Mouse (Mus musculus) right cerebral cortex, postnatal 14 days (tissue): ENCODE measurements around the gene Gm20823.
"Not testable (repeated sequence)": the region's sequence is repeated elsewhere in the genome, so short reads cannot be mapped to it uniquely, and the experiment has no call there.

ENCODE experiments used
- DNase-seq: peaks from one replicate; pipeline ENCODE4 v3.0.0; 2022

Gm20823 gene

DNA sequence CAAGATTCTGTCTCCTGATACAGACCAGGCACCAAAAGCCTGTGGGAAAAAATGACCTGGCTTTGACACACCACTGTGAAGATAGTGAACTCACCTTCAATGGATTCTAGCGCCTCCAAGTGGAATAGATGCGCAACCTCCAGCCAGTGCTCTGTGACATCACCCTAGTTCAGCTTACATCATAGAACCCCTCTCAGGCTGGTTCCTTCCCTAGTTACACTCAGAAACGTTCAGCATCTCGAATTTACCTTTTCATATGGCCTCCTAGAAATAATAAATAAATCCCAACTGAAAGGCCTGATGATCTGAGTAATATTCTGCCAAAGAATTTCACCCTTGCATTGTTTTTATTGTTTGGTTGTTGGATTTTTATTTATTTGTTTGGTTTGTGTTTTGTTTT lies at the start of gene Gm20823:
TSS of gene Gm20823 (minus strand) at position 101 of the 400 bp plus-strand sequence.
- DNase-seq: not testable (repeated sequence)
